Comparison of ENCODE assay signal across 22 mouse cellular contexts in the genomic region with DNA sequence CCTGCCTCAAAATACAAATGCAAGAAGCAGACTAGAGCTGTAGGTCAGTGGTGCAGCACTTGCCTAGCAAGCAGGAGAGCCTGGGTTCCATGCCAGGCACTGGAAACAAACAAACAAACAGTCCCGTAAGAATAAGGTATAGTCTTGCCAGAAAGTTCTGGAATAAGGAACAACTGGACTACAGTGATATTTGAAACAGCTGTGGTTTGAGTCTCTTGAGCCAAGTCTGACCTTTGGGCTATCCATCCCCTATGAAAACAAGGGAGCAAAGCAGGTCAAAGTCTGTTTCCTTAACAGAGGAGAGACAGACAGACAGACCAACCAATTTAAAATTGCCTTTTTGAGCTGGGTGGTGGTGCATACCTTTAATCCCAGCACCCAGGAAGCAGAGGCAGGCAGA. TPM values are rescaled to one million over a fixed set of nuclear protein-coding genes. Genes with fewer than 3 reads are reported as not detected.
DNase-seq lines count a peak whose midpoint lies in the region; ATAC-seq and TF ChIP-seq lines count a peak whose summit lies in the region.
"Had no signal": no experiment of that assay in that cellular context is flagged by ENCODE, and none has a peak within 500 bp of the region (broad histone marks: within the 10 kb centered on the region; RNA-seq: fewer than 3 reads in every experiment).

No protein-coding gene starts in this region.

- intact Hi-C loops in heart, adult 2 months (cut with DNase I) = loop anchor here (2.0 kb wide), 2 partner anchors 17 to 43 kb away; no protein-coding TSS in a partner anchor
- intact Hi-C loops in heart, postnatal 36 days (cut with DNase I) = no loop called here

- 21% methylated on average over 1 of the region's 1 CpGs for WGBS in heart, adult 2 months
- WGBS in kidney, embryonic 15.5 days = 72% methylated on average over 1 of the region's 1 CpGs
- 59% methylated on average over 1 of the region's 1 CpGs for WGBS in stomach, embryonic 16.5 days
- WGBS in stomach, postnatal 0 days = 54% methylated on average over 1 of the region's 1 CpGs

- H3K36me3 ChIP-seq in heart, adult 2 months (ENCODE audit: control insufficient read depth, insufficient read depth, low read length) = peaks cover 32% of the 10 kb centered on the region
- H3K36me3 ChIP-seq in kidney, embryonic 15.5 days = peaks cover 21% of the 10 kb centered on the region; the same call in 1 of the 2 replicates
- H3K36me3 ChIP-seq in stomach, embryonic 16.5 days (ENCODE audit: control insufficient read depth, insufficient read depth, low read length) = no peaks in the 10 kb centered on the region
- no peaks in the 10 kb centered on the region for H3K36me3 ChIP-seq in stomach, postnatal 0 days (ENCODE audit: control insufficient read depth, insufficient read depth, low read length)
- H3K36me3 ChIP-seq: liver, embryonic 15.5 days had no signal

- no peak for TF ChIP-seq EP300 in heart, adult 2 months (IDR thresholded peaks at IDR 0.05; ENCODE audit: insufficient read depth, low read depth, low read length)
- no peak for TF ChIP-seq EP300 in stomach, postnatal 0 days (optimal IDR thresholded peaks at IDR 0.05)

- H3K4me1 ChIP-seq in heart, adult 2 months (ENCODE audit: control insufficient read depth, insufficient read depth, low read length) = peaks cover 52% of the 10 kb centered on the region
- H3K4me1 ChIP-seq in kidney, embryonic 15.5 days = peaks cover 65% of the 10 kb centered on the region
- H3K4me1 ChIP-seq in stomach, embryonic 16.5 days (ENCODE audit: control insufficient read depth, insufficient read depth, low read length) = peaks cover 21% of the 10 kb centered on the region
- 0 out of 2 replicates have a peak, but pooled peaks cover 3% of the 10 kb centered on the region for H3K4me1 ChIP-seq in stomach, postnatal 0 days (replicated peaks; ENCODE audit: control insufficient read depth, insufficient read depth)

- H3K4me3 ChIP-seq in heart, adult 2 months = no peak overlapping the region
- no peak overlapping the region for H3K4me3 ChIP-seq in kidney, embryonic 15.5 days (replicated peaks)
- no peak overlapping the region for H3K4me3 ChIP-seq in stomach, embryonic 16.5 days (replicated peaks; ENCODE audit: low read length)
- H3K4me3 ChIP-seq in stomach, postnatal 0 days (ENCODE audit: low read depth, low read length) = no peak overlapping the region
- H3K4me3 ChIP-seq: embryonic facial prominence, embryonic 12.5 days; limb, embryonic 12.5 days; liver, embryonic 15.5 days had no signal

- no peak for ATAC-seq in kidney, embryonic 15.5 days (replicated peaks; ENCODE audit: low FRiP score)
- ATAC-seq in stomach, embryonic 16.5 days (ENCODE audit: insufficient read depth, low FRiP score) = no peak
- ATAC-seq in stomach, postnatal 0 days (ENCODE audit: low FRiP score, low TSS enrichment) = no peak
- ATAC-seq: activated CD4-positive, CD25-positive, alpha-beta regulatory T cell, adult 4 months; hindbrain, postnatal 0 days; Patski had no signal

- H3K9ac ChIP-seq in heart, adult 2 months (ENCODE audit: low read depth, low read length) = no peak overlapping the region
- H3K9ac ChIP-seq in kidney, embryonic 15.5 days = no peak overlapping the region
- no peak overlapping the region for H3K9ac ChIP-seq in stomach, embryonic 16.5 days (ENCODE audit: low read length)
- H3K9ac ChIP-seq in stomach, postnatal 0 days (ENCODE audit: low read length) = no peak overlapping the region
- H3K9ac ChIP-seq: embryonic facial prominence, embryonic 12.5 days; limb, embryonic 12.5 days; liver, embryonic 15.5 days had no signal

- H3K27me3 ChIP-seq in heart, adult 2 months (ENCODE audit: control insufficient read depth, insufficient read depth, low read length) = no peaks in the 10 kb centered on the region
- no peaks in the 10 kb centered on the region for H3K27me3 ChIP-seq in kidney, embryonic 15.5 days
- no peaks in the 10 kb centered on the region for H3K27me3 ChIP-seq in stomach, embryonic 16.5 days (ENCODE audit: control insufficient read depth, insufficient read depth, low read length)
- H3K27me3 ChIP-seq in stomach, postnatal 0 days (ENCODE audit: control insufficient read depth, insufficient read depth, low read length) = no peaks in the 10 kb centered on the region
- H3K27me3 ChIP-seq: embryonic facial prominence, embryonic 12.5 days; limb, embryonic 12.5 days; liver, embryonic 15.5 days; Patski had no signal

- no peak for DNase-seq in heart, adult 2 months
- DNase-seq in heart, postnatal 36 days = no peak
- no peak for DNase-seq in kidney, postnatal 36 days
- no peak for DNase-seq in stomach, postnatal 0 days (ENCODE audit: low spot score)
- DNase-seq in natural killer cell, adult 2 months (ENCODE audit: low spot score in 2 of 2) = no peak
- DNase-seq in testis, postnatal 10 days (ENCODE audit: low spot score) = no peak
- DNase-seq: adrenal gland, postnatal 25 days; cerebellum, adult 8-10 months; gastrocnemius, postnatal 14 days; kidney, adult 18-20 months; lung, postnatal 4 days; midbrain, embryonic 14.5 days; retina, postnatal 1 day; right cerebral cortex, postnatal 4 days had no signal

- H3K4me2 ChIP-seq in kidney, embryonic 15.5 days = no peak overlapping the region
- no peak overlapping the region for H3K4me2 ChIP-seq in stomach, embryonic 16.5 days (ENCODE audit: low read depth, low read length)
- H3K4me2 ChIP-seq in stomach, postnatal 0 days (replicated peaks; ENCODE audit: low read depth) = no peak overlapping the region
- H3K4me2 ChIP-seq: embryonic facial prominence, embryonic 12.5 days; limb, embryonic 12.5 days; liver, embryonic 15.5 days had no signal

- H3K27ac ChIP-seq in heart, adult 2 months = peak overlapping the region; percentile 89
- H3K27ac ChIP-seq in kidney, embryonic 15.5 days = peak overlapping the region; percentile 73; the same call in 1 of the 2 replicates
- H3K27ac ChIP-seq in stomach, embryonic 16.5 days (ENCODE audit: low read length) = peak overlapping the region; percentile 34; the same call in 1 of the 2 replicates
- no peak overlapping the region for H3K27ac ChIP-seq in stomach, postnatal 0 days (replicated peaks)
- H3K27ac ChIP-seq: embryonic facial prominence, embryonic 12.5 days; hindbrain, postnatal 0 days; limb, embryonic 12.5 days; liver, embryonic 15.5 days had no signal

- TF ChIP-seq POLR2A in heart, adult 2 months (IDR thresholded peaks at IDR 0.05; ENCODE audit: insufficient read depth, low read depth, low read length) = no peak

- H3K79me2 ChIP-seq in heart, adult 2 months (replicated peaks; ENCODE audit: control insufficient read depth, insufficient read depth, low read length) = peaks cover 7% of the 10 kb centered on the region

- no peaks in the 10 kb centered on the region for H3K9me3 ChIP-seq in kidney, embryonic 15.5 days (replicated peaks)
- no peaks in the 10 kb centered on the region for H3K9me3 ChIP-seq in stomach, embryonic 16.5 days (replicated peaks; ENCODE audit: control insufficient read depth, low read length)
- no peaks in the 10 kb centered on the region for H3K9me3 ChIP-seq in stomach, postnatal 0 days (ENCODE audit: control insufficient read depth, low read length)
- H3K9me3 ChIP-seq: embryonic facial prominence, embryonic 12.5 days; limb, embryonic 12.5 days; liver, embryonic 15.5 days had no signal

- TF ChIP-seq CTCF in heart, adult 2 months (IDR thresholded peaks at IDR 0.05) = no peak
- no peak for TF ChIP-seq CTCF in stomach, postnatal 0 days (IDR thresholded peaks at IDR 0.05; ENCODE audit: low read depth)

RNA-seq across cellular contexts. Expression of a gene that starts 11.1 kb away (rescaled TPM):
- 100 to 1,000 TPM; 221 to 311 TPM for total RNA-seq in heart, adult 2 months (2021)
- 258 and 384 TPM in 2 replicates for polyA plus RNA-seq in heart, adult 2 months (2012; rRNA removed)
- 100 to 1,000 TPM; 371 to 526 TPM for total RNA-seq in heart, postnatal 36 days (2021)
- 297 and 335 TPM in 2 replicates for polyA plus RNA-seq in kidney, embryonic 15.5 days (2015; fragmentation: Nextera tagmentation; extraction: Ambion mirVana)
- 207 and 211 TPM in 2 replicates for polyA plus RNA-seq in stomach, embryonic 16.5 days (2015; fragmentation: Nextera tagmentation; extraction: Ambion mirVana)
- 96.3 and 99.0 TPM in 2 replicates for polyA plus RNA-seq in stomach, postnatal 0 days (2015; fragmentation: Nextera tagmentation; extraction: Ambion mirVana)
- polyA plus RNA-seq: activated CD4-positive, CD25-positive, alpha-beta regulatory T cell, adult 4 months had no signal

RNA-seq across cellular contexts. Expression of a gene that starts 11.1 kb away (rescaled TPM):
- total RNA-seq in heart, adult 2 months (2021) = 100 to 1,000 TPM; 139 to 172 TPM
- polyA plus RNA-seq in heart, adult 2 months (2012; rRNA removed) = 104 and 139 TPM in 2 replicates
- 100 to 1,000 TPM; 228 to 282 TPM for total RNA-seq in heart, postnatal 36 days (2021)
- 108 and 116 TPM in 2 replicates for polyA plus RNA-seq in kidney, embryonic 15.5 days (2015; fragmentation: Nextera tagmentation; extraction: Ambion mirVana)
- 57.3 and 65.2 TPM in 2 replicates for polyA plus RNA-seq in stomach, embryonic 16.5 days (2015; fragmentation: Nextera tagmentation; extraction: Ambion mirVana)
- polyA plus RNA-seq in stomach, postnatal 0 days (2015; fragmentation: Nextera tagmentation; extraction: Ambion mirVana) = 43.4 and 47.2 TPM in 2 replicates
- polyA plus RNA-seq: activated CD4-positive, CD25-positive, alpha-beta regulatory T cell, adult 4 months had no signal
